Mouse (Mus musculus): ENCODE measurements around the gene Rtp3. TPM values are rescaled to one million over a fixed set of nuclear protein-coding genes. Genes with fewer than 3 reads are reported as not detected.

The Rtp3 gene
- polyA plus RNA-seq, 1 experiment from 2014 or later, result not detected

GRCm38 (mm10) chr9:110965062-110965909 is 25.1 kb downstream of the Rtp3 start:
- H3K4me1 ChIP-seq, result no peaks in the 10 kb centered on the region
- H3K4me3 ChIP-seq (replicated peaks), result no peak overlapping the region
- H3K36me3 ChIP-seq (replicated peaks), result no peaks in the 10 kb centered on the region
- no peaks in the 10 kb centered on the region for H3K27me3 ChIP-seq
- no peak overlapping the region for H3K4me2 ChIP-seq
- no peak overlapping the region for H3K9ac ChIP-seq
- H3K9me3 ChIP-seq, result no peaks in the 10 kb centered on the region
- WGBS, result 91% methylated on average over 22 of the region's 22 CpGs
- H3K27ac ChIP-seq, result no peak overlapping the region
- no peak for ATAC-seq (ENCODE audit: low FRiP score)

DNA sequence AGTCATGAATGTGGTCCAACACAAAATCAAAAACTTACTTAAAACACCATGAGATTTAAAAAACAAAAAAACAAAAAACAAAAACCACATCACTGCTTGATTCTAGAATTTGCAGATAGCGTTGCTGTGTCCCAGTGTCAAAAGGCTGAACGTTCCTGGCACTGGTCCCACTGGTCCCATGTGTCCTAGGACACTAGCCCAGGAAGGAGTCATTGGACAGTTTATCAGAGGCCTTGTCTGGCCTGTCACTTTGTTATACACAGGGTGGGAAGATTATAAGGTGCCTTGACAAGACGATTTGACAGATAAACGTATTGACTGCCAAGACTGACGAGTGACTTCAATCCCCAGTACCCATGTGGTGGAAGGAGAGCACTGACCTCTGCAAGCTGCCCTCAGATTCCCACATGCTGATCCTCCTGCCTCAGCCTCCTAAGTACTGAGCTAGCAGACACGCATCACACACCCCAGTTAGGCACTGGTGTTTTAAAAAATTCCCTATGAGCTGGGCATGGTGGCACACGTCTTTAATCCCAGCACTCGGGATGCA is 26.7 kb downstream of the Rtp3 start:
- Histone ChIP-seq H3K9ac (no peak overlapping the region), H3K27me3 (no peaks in the 10 kb centered on the region), H3K4me1 (no peaks in the 10 kb centered on the region), H3K4me3 (replicated peaks) (no peak overlapping the region), H3K36me3 (replicated peaks) (no peaks in the 10 kb centered on the region), H3K27ac (no peak overlapping the region), H3K9me3 (no peaks in the 10 kb centered on the region), H3K4me2 (no peak overlapping the region)
- ATAC-seq (ENCODE audit: low FRiP score), result no peak
- 92% methylated on average over 8 of the region's 8 CpGs for WGBS

GRCm38 (mm10) chr9:110961386-110961785 is 29.0 kb downstream of the Rtp3 start:
- ATAC-seq (ENCODE audit: low FRiP score), result no peak
- WGBS, result 93% methylated on average over 8 of the region's 8 CpGs
- Histone ChIP-seq H3K27me3 (0 out of 2 replicates have a peak, but pooled peaks cover 2% of the 10 kb centered on the region), H3K27ac (no peak overlapping the region), H3K9ac (no peak overlapping the region), H3K4me2 (no peak overlapping the region), H3K4me3 (replicated peaks) (no peak overlapping the region), H3K9me3 (no peaks in the 10 kb centered on the region), H3K4me1 (no peaks in the 10 kb centered on the region), H3K36me3 (replicated peaks) (no peaks in the 10 kb centered on the region)

DNA sequence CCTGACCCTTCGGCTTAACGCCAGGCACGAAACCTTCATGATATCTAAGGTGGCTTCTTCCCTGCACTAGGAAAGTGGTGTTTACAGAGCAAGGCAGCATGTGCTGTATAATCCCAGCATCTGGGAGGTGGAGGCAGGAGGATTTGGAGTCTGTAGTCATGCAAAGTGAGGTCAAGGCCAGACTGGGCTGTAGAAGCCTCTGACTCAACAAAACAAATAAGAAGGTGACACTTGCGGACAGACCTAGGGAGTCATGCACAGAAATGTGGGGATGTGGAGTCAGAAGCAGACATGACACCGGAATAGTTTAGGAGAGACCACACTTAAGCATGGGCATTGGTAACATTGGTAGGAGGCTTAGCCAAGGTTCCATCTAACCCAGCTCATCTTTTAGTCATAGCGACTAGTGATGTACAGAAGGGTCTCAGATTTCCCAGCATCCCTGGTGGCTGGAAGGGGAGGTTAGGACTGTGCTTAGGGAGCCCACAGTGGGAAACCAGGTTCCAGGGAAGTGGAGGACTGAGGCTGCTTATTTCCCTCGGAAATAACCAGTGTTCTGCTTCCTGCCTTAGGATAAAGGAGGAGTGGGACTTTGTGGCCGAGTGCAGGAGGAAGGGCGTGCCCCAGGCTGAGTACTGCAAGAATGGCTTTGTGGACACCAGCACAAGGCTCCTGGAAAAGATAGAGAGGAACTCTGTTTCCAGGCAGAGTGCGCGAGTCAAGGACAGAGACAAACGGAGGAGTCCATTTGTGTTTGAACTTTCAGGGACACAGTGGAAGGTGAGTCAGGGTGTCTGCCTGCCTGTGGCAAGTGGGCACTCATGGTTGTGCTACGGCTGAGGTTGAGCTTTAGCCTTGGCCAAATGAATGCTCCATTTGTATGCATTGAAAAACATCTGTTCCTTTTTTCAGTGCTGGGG is 29.9 kb downstream of the Rtp3 start:
- Histone ChIP-seq H3K9me3 (no peaks in the 10 kb centered on the region), H3K4me1 (no peaks in the 10 kb centered on the region), H3K36me3 (replicated peaks) (no peaks in the 10 kb centered on the region), H3K4me2 (no peak overlapping the region), H3K27me3 (peaks cover 10% of the 10 kb centered on the region), H3K9ac (no peak overlapping the region), H3K27ac (no peak overlapping the region), H3K4me3 (replicated peaks) (no peak overlapping the region)
- ATAC-seq (ENCODE audit: low FRiP score), result no peak
- 90% methylated on average over 13 of the region's 13 CpGs for WGBS

DNA sequence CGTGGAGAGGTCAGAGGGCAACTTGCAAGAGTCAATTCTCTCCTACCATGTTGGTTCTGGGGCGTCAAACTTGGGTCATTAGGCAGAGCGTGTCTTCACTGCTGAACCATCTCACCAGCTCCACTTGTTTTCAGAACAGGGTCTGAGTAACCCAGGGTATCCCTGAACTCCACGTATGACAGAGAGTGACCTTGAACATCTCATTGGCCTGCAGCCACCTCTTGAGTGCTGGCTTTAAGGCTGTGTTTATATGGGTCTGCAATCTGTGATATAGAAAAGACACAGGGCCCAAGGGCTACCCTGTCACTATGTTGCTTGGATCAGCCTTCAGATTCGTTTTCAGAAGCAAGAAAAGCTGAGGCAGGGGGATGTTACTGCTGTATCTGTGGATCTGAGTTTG is 30.7 kb downstream of the Rtp3 start:
- no peak for ATAC-seq (ENCODE audit: low FRiP score)
- no peaks in the 10 kb centered on the region for H3K36me3 ChIP-seq (replicated peaks)
- 79% methylated on average over 5 of the region's 5 CpGs for WGBS

GRCm38 (mm10) chr9:110955962-110956361 is 34.4 kb downstream of the Rtp3 start:
- Histone ChIP-seq H3K4me1 (peaks cover 14% of the 10 kb centered on the region; the same call in 1 of the 2 replicates), H3K36me3 (replicated peaks) (no peaks in the 10 kb centered on the region), H3K4me2 (no peak overlapping the region), H3K9ac (no peak overlapping the region), H3K4me3 (replicated peaks) (no peak overlapping the region), H3K27me3 (peaks cover 44% of the 10 kb centered on the region), H3K9me3 (no peaks in the 10 kb centered on the region), H3K27ac (no peak overlapping the region)
- WGBS, result 88% methylated on average over 6 of the region's 6 CpGs
- no peak for ATAC-seq (ENCODE audit: low FRiP score)

More for the DNA sequence above, 30.7 kb downstream of the Rtp3 start:
- Histone ChIP-seq H3K4me2 (no peak overlapping the region), H3K4me1 (peaks cover 2% of the 10 kb centered on the region; the same call in 1 of the 2 replicates), H3K27me3 (peaks cover 18% of the 10 kb centered on the region), H3K9me3 (no peaks in the 10 kb centered on the region), H3K27ac (no peak overlapping the region), H3K9ac (no peak overlapping the region), H3K4me3 (replicated peaks) (no peak overlapping the region)

DNA sequence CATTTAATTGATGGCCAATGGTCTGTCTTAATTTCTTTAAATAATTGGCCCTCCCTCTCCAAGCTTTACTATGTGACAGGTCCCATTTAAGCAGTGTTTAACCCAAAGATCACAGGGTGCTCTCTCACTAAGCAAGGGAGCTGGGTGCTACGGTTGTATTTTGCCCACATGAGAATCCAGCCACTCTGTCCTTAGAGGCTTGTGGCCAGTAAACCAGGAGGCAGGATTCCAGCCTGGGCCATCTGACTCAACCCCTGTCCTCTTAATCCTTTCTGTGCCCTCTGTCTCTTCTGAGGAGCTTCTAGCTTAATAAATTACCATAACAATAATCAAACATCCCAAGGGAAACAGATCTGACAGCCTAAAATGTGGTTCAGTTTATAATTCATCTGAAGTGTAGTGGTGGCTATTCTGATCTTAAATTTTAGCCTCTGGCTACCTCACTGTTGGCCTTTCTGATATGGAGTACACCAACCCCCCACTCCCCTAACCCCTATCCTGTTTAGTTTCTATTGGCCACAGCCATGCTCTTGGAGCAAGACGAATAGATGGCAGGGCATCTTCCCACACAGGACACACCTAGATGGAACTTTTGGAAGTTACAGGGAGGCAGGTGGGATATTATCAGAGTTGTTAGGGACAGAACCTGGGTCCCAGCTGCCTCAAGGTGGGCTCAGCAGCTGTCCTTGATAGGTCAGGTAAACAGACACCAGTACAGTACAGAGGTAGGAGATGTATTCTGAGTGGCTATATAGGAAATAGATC is 35.5 kb downstream of the Rtp3 start:
- Histone ChIP-seq H3K27ac (no peak overlapping the region), H3K4me1 (peaks cover 14% of the 10 kb centered on the region; the same call in 1 of the 2 replicates), H3K27me3 (peaks cover 46% of the 10 kb centered on the region), H3K9ac (no peak overlapping the region), H3K36me3 (replicated peaks) (no peaks in the 10 kb centered on the region), H3K4me3 (replicated peaks) (no peak overlapping the region), H3K4me2 (no peak overlapping the region; the same call in 1 of the 2 replicates), H3K9me3 (no peaks in the 10 kb centered on the region)
- 40% methylated on average over 2 of the region's 2 CpGs for WGBS
- ATAC-seq (ENCODE audit: low FRiP score), result no peak

DNA sequence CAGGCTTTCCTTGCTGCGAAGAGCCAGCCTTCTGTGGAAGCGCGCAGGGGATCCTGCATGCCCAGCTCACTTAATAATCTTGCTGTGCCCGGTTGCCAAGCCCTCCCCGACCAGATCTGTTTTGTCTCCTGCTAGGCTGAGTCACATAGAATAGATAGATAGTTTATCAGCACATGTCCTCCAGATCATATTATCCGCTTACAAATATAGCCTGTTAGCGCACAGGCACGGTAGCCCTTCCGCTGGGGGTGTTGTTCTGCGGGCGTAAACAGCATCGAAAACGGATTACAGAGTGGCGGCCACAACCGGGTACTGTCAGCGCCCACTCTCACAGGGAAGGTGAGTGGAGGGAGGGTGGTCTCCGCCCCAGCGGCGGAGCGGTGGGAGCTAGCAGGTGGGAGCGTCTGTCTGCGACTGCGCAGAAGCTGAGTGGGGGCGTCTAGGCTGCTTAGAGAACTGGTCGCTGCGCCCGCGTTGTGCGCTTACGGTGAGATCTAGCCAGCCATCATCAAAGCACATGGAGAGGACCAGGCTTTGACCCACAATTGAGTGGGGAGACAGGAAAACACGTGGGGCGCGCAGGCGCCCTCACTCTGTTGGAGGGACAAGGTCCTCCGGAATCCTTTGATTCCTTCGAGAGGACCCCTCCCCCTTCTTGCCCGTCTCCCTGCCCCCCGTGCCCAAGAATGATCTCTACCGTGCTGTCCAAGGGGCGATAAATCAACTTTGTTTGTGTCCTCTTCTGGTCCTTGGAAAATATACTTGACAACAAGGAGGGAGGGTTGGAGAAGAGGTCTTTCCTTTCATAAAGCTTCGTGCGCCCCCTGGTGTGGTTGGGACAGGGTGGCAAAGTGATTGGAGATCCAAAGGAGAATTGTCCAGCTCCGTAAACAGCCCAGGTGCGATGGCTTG is 36.6 kb downstream of the Rtp3 start:
- Histone ChIP-seq H3K4me2 (peak overlapping the region; percentile 88), H3K36me3 (replicated peaks) (no peaks in the 10 kb centered on the region), H3K9me3 (no peaks in the 10 kb centered on the region), H3K4me1 (peaks cover 14% of the 10 kb centered on the region; the same call in 1 of the 2 replicates), H3K4me3 (replicated peaks) (peak overlapping the region; percentile 58), H3K27ac (0 out of 2 replicates have a peak overlapping the region, but pooled peaks have one; percentile 36), H3K9ac (peak overlapping the region; percentile 61), H3K27me3 (peaks cover 52% of the 10 kb centered on the region)
- WGBS, result 1% methylated on average over 44 of the region's 44 CpGs
- ATAC-seq (ENCODE audit: low FRiP score), result peak; percentile 84

DNA sequence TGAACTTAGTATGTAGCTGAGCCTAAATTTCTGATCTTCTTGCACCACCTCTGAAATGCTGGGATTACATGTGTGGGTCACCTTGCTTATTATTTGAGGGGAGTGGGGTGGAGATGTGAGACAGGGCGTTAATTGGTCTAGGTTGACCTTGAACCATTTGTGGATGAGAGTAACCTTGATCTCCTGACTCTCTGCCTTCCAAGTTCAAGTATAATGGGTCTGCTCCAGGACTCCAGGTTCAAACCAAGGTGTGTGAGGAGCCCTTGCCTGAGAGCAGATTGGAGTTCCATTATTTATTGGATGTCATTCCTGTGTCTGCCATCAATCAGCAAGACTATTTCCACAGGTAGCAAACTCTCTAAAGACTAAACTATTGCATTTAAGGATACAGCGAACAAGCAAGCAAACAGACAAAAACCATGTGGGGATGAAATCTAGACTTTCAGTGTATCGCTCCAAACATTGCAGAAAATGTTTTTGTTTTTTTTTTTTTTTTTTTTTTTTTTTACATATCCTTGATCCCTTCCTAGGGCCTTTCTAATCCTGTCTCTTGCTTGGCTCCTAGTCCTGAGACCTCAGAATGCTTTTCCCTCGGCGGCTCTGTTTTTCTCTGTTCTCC is 37.3 kb downstream of the Rtp3 start:
- H3K9me3 ChIP-seq, result no peaks in the 10 kb centered on the region
- no peak overlapping the region for H3K27ac ChIP-seq
- WGBS, result 36% methylated on average over 5 of the region's 5 CpGs
- H3K27me3 ChIP-seq, result peaks cover 58% of the 10 kb centered on the region
- peak overlapping the region; percentile 61; the same call in 1 of the 2 replicates for H3K9ac ChIP-seq
- H3K4me2 ChIP-seq, result peak overlapping the region; percentile 88
- H3K36me3 ChIP-seq (replicated peaks), result no peaks in the 10 kb centered on the region
- H3K4me3 ChIP-seq (replicated peaks), result peak overlapping the region; percentile 58
- no peak for ATAC-seq (ENCODE audit: low FRiP score)
- peaks cover 15% of the 10 kb centered on the region; the same call in 1 of the 2 replicates for H3K4me1 ChIP-seq

DNA sequence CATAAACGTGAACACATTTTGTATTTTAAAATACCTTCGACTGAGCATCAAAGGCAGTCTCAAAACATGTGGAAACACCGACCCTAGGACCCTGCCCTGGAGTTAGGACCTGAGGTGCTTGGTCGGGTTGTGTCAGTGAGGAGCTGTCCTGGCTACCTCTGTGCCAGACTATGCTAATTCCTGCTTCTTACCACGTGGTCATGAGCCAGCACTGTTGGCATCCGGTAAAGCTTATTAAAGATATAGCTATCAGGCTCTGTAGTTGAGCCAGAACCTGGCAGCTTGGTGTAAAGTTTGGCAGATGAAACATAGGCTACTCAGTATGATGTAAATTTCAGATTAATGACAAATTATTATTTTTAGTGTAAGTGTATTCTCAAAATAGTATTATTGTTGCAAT is 38.0 kb downstream of the Rtp3 start:
- 64% methylated on average over 6 of the region's 6 CpGs for whole genome bisulfite sequencing
- no peaks in the 10 kb centered on the region for H3K9me3 ChIP-seq
- H3K4me3 ChIP-seq (replicated peaks), result no peak overlapping the region
- H3K27me3 ChIP-seq, result peaks cover 65% of the 10 kb centered on the region
- H3K36me3 ChIP-seq (replicated peaks), result no peaks in the 10 kb centered on the region
- H3K4me2 ChIP-seq, result no peak overlapping the region
- no peak overlapping the region for H3K27ac ChIP-seq
- no peak for ATAC-seq (ENCODE audit: low FRiP score)
- H3K9ac ChIP-seq, result no peak overlapping the region
- peaks cover 21% of the 10 kb centered on the region for H3K4me1 ChIP-seq
